21 mouse cellular contexts compared by ENCODE assay signal in genomic region chr12:35993583-35993982, GRCm38 (mm10). TPM values are rescaled to one million over a fixed set of nuclear protein-coding genes. Genes with fewer than 3 reads are reported as not detected.
DNase-seq lines count a peak whose midpoint lies in the region; ATAC-seq lines count a peak whose summit lies in the region.
"Had no signal": no experiment of that assay in that cellular context is flagged by ENCODE, and none has a peak within 500 bp of the region (broad histone marks: within the 10 kb centered on the region; RNA-seq: fewer than 3 reads in every experiment).

No protein-coding gene starts in this region.

- H3K4me3 ChIP-seq in midbrain, embryonic 13.5 days (replicated peaks), result no peak overlapping the region
- H3K4me3 ChIP-seq in midbrain, embryonic 14.5 days (replicated peaks; ENCODE audit: low read depth, low read length), result no peak overlapping the region
- no peak overlapping the region for H3K4me3 ChIP-seq in intestine, embryonic 15.5 days (replicated peaks)
- H3K4me3 ChIP-seq in stomach, embryonic 15.5 days (replicated peaks), result peak overlapping the region; percentile 21; the same call in 1 of the 2 replicates
- H3K4me3 ChIP-seq: embryonic facial prominence, embryonic 12.5 days; forebrain, embryonic 13.5 days; heart, adult 2 months; heart, embryonic 15.5 days; hindbrain, embryonic 15.5 days had no signal

- H3K4me1 ChIP-seq in midbrain, embryonic 13.5 days (replicated peaks), result peaks cover 26% of the 10 kb centered on the region
- peaks cover 5% of the 10 kb centered on the region; the same call in 1 of the 2 replicates for H3K4me1 ChIP-seq in midbrain, embryonic 14.5 days (ENCODE audit: control insufficient read depth, insufficient read depth, low read length)
- H3K4me1 ChIP-seq in intestine, embryonic 15.5 days (replicated peaks), result no peaks in the 10 kb centered on the region
- H3K4me1 ChIP-seq in stomach, embryonic 15.5 days, result 0 out of 2 replicates have a peak, but pooled peaks cover 3% of the 10 kb centered on the region
- H3K4me1 ChIP-seq: embryonic facial prominence, embryonic 12.5 days; forebrain, embryonic 13.5 days; heart, embryonic 15.5 days; hindbrain, embryonic 15.5 days had no signal

- H3K36me3 ChIP-seq in midbrain, embryonic 13.5 days, result no peaks in the 10 kb centered on the region
- H3K36me3 ChIP-seq in midbrain, embryonic 14.5 days (ENCODE audit: control insufficient read depth, insufficient read depth, low read length), result no peaks in the 10 kb centered on the region
- no peaks in the 10 kb centered on the region for H3K36me3 ChIP-seq in intestine, embryonic 15.5 days
- no peaks in the 10 kb centered on the region for H3K36me3 ChIP-seq in stomach, embryonic 15.5 days
- H3K36me3 ChIP-seq: embryonic facial prominence, embryonic 12.5 days; heart, embryonic 15.5 days; hindbrain, embryonic 15.5 days had no signal

- no peak for ATAC-seq in midbrain, embryonic 13.5 days
- ATAC-seq in midbrain, embryonic 14.5 days (ENCODE audit: low FRiP score, low TSS enrichment), result no peak
- ATAC-seq in intestine, embryonic 15.5 days, result peak; percentile 68
- 0 out of 2 replicates have a peak, but pooled peaks have one; percentile 20 for ATAC-seq in stomach, embryonic 15.5 days (ENCODE audit: insufficient read depth, low FRiP score, low read depth)
- ATAC-seq: forebrain, postnatal 0 days had no signal

- no peaks in the 10 kb centered on the region for H3K27me3 ChIP-seq in midbrain, embryonic 13.5 days
- H3K27me3 ChIP-seq in midbrain, embryonic 14.5 days (ENCODE audit: control insufficient read depth, insufficient read depth, low read length), result no peaks in the 10 kb centered on the region
- no peaks in the 10 kb centered on the region for H3K27me3 ChIP-seq in intestine, embryonic 15.5 days (replicated peaks)
- H3K27me3 ChIP-seq in stomach, embryonic 15.5 days (replicated peaks), result no peaks in the 10 kb centered on the region
- H3K27me3 ChIP-seq: CH12.LX; embryonic facial prominence, embryonic 12.5 days; forebrain, embryonic 13.5 days; heart, embryonic 15.5 days; hindbrain, embryonic 15.5 days had no signal

- no peak for DNase-seq in midbrain, embryonic 14.5 days
- no peak for DNase-seq in ovary, postnatal 14 days (ENCODE audit: low spot score)
- no peak for DNase-seq in yolk sac, embryonic 10.5 days (ENCODE audit: low spot score)
- DNase-seq: adrenal gland, adult 2 months; adrenal gland, postnatal 36 days; cerebellum, adult 11 months; cerebellum, adult 8-10 months; cerebellum, postnatal 14 days; forebrain, postnatal 0 days; gastrocnemius, postnatal 14 days; heart, adult 2 months; heart, postnatal 14 days had no signal

- 0 out of 2 replicates have a peak overlapping the region, but pooled peaks have one; percentile 30 for H3K27ac ChIP-seq in midbrain, embryonic 13.5 days
- no peak overlapping the region for H3K27ac ChIP-seq in midbrain, embryonic 14.5 days (replicated peaks; ENCODE audit: low read depth, low read length)
- H3K27ac ChIP-seq in intestine, embryonic 15.5 days, result no peak overlapping the region
- H3K27ac ChIP-seq in stomach, embryonic 15.5 days, result no peak overlapping the region; the same call in 1 of the 2 replicates
- H3K27ac ChIP-seq: embryonic facial prominence, embryonic 12.5 days; forebrain, embryonic 13.5 days; heart, adult 2 months; heart, embryonic 15.5 days; hindbrain, embryonic 15.5 days had no signal

- no peak overlapping the region for H3K9ac ChIP-seq in midbrain, embryonic 13.5 days (replicated peaks)
- H3K9ac ChIP-seq in midbrain, embryonic 14.5 days (replicated peaks; ENCODE audit: low read length), result no peak overlapping the region
- no peak overlapping the region for H3K9ac ChIP-seq in intestine, embryonic 15.5 days
- H3K9ac ChIP-seq in stomach, embryonic 15.5 days, result no peak overlapping the region
- H3K9ac ChIP-seq: embryonic facial prominence, embryonic 12.5 days; forebrain, embryonic 13.5 days; forebrain, postnatal 0 days; heart, embryonic 15.5 days; hindbrain, embryonic 15.5 days had no signal

- no peak overlapping the region for H3K4me2 ChIP-seq in midbrain, embryonic 13.5 days (replicated peaks)
- no peak overlapping the region for H3K4me2 ChIP-seq in midbrain, embryonic 14.5 days (ENCODE audit: low read length)
- 0 out of 2 replicates have a peak overlapping the region, but pooled peaks have one; percentile 28 for H3K4me2 ChIP-seq in intestine, embryonic 15.5 days (replicated peaks)
- H3K4me2 ChIP-seq in stomach, embryonic 15.5 days, result no peak overlapping the region; the same call in 1 of the 2 replicates
- H3K4me2 ChIP-seq: embryonic facial prominence, embryonic 12.5 days; forebrain, embryonic 13.5 days; heart, embryonic 11.5 days; heart, embryonic 15.5 days; hindbrain, embryonic 15.5 days had no signal

- WGBS in midbrain, embryonic 13.5 days, result 77% methylated on average over 3 of the region's 3 CpGs
- WGBS in midbrain, embryonic 14.5 days, result 77% methylated on average over 3 of the region's 3 CpGs
- 54% methylated on average over 3 of the region's 3 CpGs for WGBS in intestine, embryonic 15.5 days
- 61% methylated on average over 3 of the region's 3 CpGs for WGBS in stomach, embryonic 15.5 days

- H3K9me3 ChIP-seq in midbrain, embryonic 13.5 days, result no peaks in the 10 kb centered on the region
- no peaks in the 10 kb centered on the region for H3K9me3 ChIP-seq in midbrain, embryonic 14.5 days (ENCODE audit: control insufficient read depth, low read length)
- no peaks in the 10 kb centered on the region for H3K9me3 ChIP-seq in intestine, embryonic 15.5 days
- no peaks in the 10 kb centered on the region for H3K9me3 ChIP-seq in stomach, embryonic 15.5 days
- H3K9me3 ChIP-seq: embryonic facial prominence, embryonic 12.5 days; forebrain, embryonic 13.5 days; heart, embryonic 15.5 days; hindbrain, embryonic 15.5 days had no signal

RNA-seq across cellular contexts. Expression of gene Agr2, which starts 0.9 kb away (rescaled TPM):
- polyA plus RNA-seq in midbrain, embryonic 13.5 days (2015; fragmentation: Nextera tagmentation; extraction: Ambion mirVana), result 0.98 and 1.3 TPM in 2 replicates
- not detected in 2 replicates for polyA plus RNA-seq in midbrain, embryonic 14.5 days (2014; fragmentation: Nextera tagmentation; extraction: Ambion mirVana)
- polyA plus RNA-seq in intestine, embryonic 15.5 days (2015; fragmentation: Nextera tagmentation; extraction: Ambion mirVana), result 234 and 297 TPM in 2 replicates
- 203 and 225 TPM in 2 replicates for polyA plus RNA-seq in stomach, embryonic 15.5 days (2015; fragmentation: Nextera tagmentation; extraction: Ambion mirVana)
- polyA plus RNA-seq: adrenal gland, adult 2 months had no signal

RNA-seq across cellular contexts. Expression of gene Tspan13, which starts 48.7 kb away (rescaled TPM):
- 361 and 381 TPM in 2 replicates for polyA plus RNA-seq in midbrain, embryonic 13.5 days (2015; fragmentation: Nextera tagmentation; extraction: Ambion mirVana)
- 348 and 411 TPM in 2 replicates for polyA plus RNA-seq in midbrain, embryonic 14.5 days (2014; fragmentation: Nextera tagmentation; extraction: Ambion mirVana)
- polyA plus RNA-seq in intestine, embryonic 15.5 days (2015; fragmentation: Nextera tagmentation; extraction: Ambion mirVana), result 136 and 138 TPM in 2 replicates
- 134 and 146 TPM in 2 replicates for polyA plus RNA-seq in stomach, embryonic 15.5 days (2015; fragmentation: Nextera tagmentation; extraction: Ambion mirVana)

Comparison
In these comparisons a context has a peak if more than half of its experiments do, and no peak if none do; other contexts are left out.
1. ATAC-seq: peak in intestine, embryonic 15.5 days (single experiment) and stomach, embryonic 15.5 days (single experiment); none in midbrain, embryonic 13.5 days (single experiment) and midbrain, embryonic 14.5 days (single experiment).
2. RNA of gene Agr2, which starts 0.9 kb away (polyA plus RNA-seq): 234 to 297 TPM in intestine, embryonic 15.5 days and 203 to 225 TPM in stomach, embryonic 15.5 days; 0.98 to 1.3 TPM in midbrain, embryonic 13.5 days and not detected in midbrain, embryonic 14.5 days; every median in the first group is over 10 times any median in the second.